Mouse (Mus musculus): ENCODE measurements around the gene Col18a1. TPM values are rescaled to one million over a fixed set of nuclear protein-coding genes. Genes with fewer than 3 reads are reported as not detected.

Col18a1 gene
- polyA plus RNA-seq, 1 experiment from 2014 or later: 104 TPM

DNA sequence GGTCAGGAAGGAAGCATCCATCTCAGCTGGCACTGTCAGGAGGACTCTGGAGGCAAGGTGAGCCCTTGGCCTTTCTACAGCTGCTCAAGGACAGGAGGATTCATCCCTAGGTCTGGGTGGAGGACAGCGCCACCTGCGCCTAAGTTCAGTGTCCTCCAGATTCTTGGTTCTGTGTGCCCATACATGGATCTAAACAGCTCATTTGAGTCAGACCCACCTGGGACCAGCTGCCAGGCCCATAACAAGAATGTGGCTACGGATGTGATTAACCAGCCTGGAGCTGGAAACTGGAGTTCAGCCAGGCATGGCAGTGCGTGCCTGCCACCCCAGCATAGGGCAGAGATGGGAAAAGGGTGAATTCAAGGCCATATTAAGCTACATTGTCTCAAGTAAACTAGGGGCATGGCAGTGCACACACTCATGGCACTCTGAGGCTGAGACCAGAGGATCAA is 14.8 kb downstream of the Col18a1 start:
- no peak overlapping the region for H3K4me2 ChIP-seq (ENCODE audit: low read depth, low read length)
- no peak overlapping the region for H3K27ac ChIP-seq (ENCODE audit: low read length)
- ATAC-seq (ENCODE audit: low read depth): no peak
- no peak overlapping the region for H3K4me3 ChIP-seq (ENCODE audit: low read depth, low read length)
- H3K9me3 ChIP-seq (replicated peaks; ENCODE audit: control insufficient read depth, low read length): no peaks in the 10 kb centered on the region
- WGBS (ENCODE audit: insufficient replicate concordance): 83% methylated on average over 4 of the region's 4 CpGs
- H3K9ac ChIP-seq (ENCODE audit: low read depth, low read length): no peak overlapping the region
- peaks cover 4% of the 10 kb centered on the region for H3K4me1 ChIP-seq (ENCODE audit: control insufficient read depth, low read depth, low read length)
- no peaks in the 10 kb centered on the region for H3K36me3 ChIP-seq (ENCODE audit: control insufficient read depth, insufficient read depth)
- H3K27me3 ChIP-seq (ENCODE audit: control insufficient read depth, insufficient read depth, low read depth, low read length): no peaks in the 10 kb centered on the region; the same call in 1 of the 2 replicates

DNA sequence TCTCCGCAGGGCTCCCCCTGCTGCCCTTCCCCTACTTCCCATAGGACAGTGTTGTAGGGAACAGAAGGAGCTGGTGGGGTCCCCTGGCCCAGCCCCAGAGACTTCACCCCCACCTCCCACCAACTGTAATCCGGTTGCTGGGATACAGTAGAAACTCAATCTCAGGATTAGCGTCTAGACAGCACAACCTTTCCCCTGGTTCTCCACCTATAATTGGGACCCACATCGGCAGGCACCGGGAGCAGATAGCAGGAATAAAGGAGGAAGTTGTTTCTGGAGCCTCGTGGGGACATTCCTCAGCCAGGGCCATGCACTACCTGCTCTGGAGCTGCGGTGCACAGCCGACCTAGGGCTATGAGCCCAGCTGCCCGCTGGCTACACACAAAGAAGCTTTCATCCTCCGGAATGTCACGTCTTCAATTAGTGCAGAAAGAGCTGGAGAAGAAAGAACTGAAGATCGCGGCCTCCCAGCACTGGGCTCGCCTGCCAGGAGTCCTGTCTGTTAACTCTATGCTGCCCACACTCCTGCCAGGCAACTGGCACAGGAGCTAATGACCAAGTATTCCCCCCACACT is 15.3 kb downstream of the Col18a1 start:
- Histone ChIP-seq H3K36me3 (ENCODE audit: control insufficient read depth, insufficient read depth) (no peaks in the 10 kb centered on the region), H3K4me3 (ENCODE audit: low read depth, low read length) (no peak overlapping the region), H3K4me2 (ENCODE audit: low read depth, low read length) (no peak overlapping the region), H3K9ac (ENCODE audit: low read depth, low read length) (no peak overlapping the region), H3K4me1 (ENCODE audit: control insufficient read depth, low read depth, low read length) (peaks cover 4% of the 10 kb centered on the region), H3K27ac (ENCODE audit: low read length) (no peak overlapping the region), H3K27me3 (ENCODE audit: control insufficient read depth, insufficient read depth, low read depth, low read length) (no peaks in the 10 kb centered on the region; the same call in 1 of the 2 replicates), H3K9me3 (replicated peaks; ENCODE audit: control insufficient read depth, low read length) (no peaks in the 10 kb centered on the region)
- 41% methylated on average over 14 of the region's 14 CpGs for WGBS (ENCODE audit: insufficient replicate concordance)
- no peak for ATAC-seq (ENCODE audit: low read depth)

DNA sequence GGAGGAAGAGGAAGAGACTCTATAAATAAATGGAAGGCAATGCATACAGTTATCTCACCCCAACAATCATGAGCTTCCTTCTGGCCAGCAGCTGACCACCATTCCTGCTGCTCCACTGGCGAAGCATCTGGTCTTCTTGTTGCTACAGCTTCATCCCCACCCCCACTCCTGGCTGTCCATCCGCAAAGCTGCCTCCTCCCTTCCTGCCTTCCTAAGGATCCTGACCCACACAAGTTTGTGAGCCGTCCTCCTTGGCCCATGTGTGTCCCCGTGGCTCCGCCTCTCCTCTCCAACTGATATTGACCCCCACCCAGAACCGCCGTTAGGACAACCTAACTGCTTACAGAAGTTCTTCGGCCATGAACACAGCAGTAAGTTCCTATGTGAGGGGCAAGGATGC is 16.3 kb downstream of the Col18a1 start:
- Histone ChIP-seq H3K36me3 (ENCODE audit: control insufficient read depth, insufficient read depth) (no peaks in the 10 kb centered on the region), H3K9ac (ENCODE audit: low read depth, low read length) (no peak overlapping the region), H3K4me2 (ENCODE audit: low read depth, low read length) (no peak overlapping the region), H3K4me1 (ENCODE audit: control insufficient read depth, low read depth, low read length) (peaks cover 4% of the 10 kb centered on the region), H3K27me3 (ENCODE audit: control insufficient read depth, insufficient read depth, low read depth, low read length) (no peaks in the 10 kb centered on the region; the same call in 1 of the 2 replicates), H3K27ac (ENCODE audit: low read length) (no peak overlapping the region), H3K9me3 (replicated peaks; ENCODE audit: control insufficient read depth, low read length) (no peaks in the 10 kb centered on the region), H3K4me3 (ENCODE audit: low read depth, low read length) (no peak overlapping the region)
- no peak for ATAC-seq (ENCODE audit: low read depth)
- WGBS (ENCODE audit: insufficient replicate concordance): 38% methylated on average over 8 of the region's 8 CpGs

DNA sequence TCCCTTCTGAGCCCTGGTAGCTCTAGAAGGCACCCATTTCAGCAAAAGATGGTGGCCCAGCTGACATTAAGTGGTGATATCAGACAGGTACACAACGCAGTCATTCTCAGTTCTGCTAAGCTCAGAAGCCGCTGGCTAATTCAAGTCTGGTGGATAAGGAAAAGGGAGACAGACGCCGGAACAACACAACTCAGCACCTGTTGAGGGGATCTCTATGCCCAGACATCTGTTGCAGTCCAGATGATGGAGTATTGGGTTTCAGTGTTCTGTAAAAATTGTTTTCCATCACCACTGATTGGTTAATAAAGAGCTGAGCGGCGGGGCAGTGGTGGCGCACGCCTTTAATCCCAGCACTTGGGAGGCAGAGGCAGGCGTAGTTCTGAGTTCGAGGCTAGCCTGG is 18.8 kb downstream of the Col18a1 start:
- no peak overlapping the region for H3K4me3 ChIP-seq (ENCODE audit: low read depth, low read length)
- no peak overlapping the region for H3K27ac ChIP-seq (ENCODE audit: low read length)
- H3K9me3 ChIP-seq (replicated peaks; ENCODE audit: control insufficient read depth, low read length): no peaks in the 10 kb centered on the region
- no peak for ATAC-seq (ENCODE audit: low read depth)
- no peaks in the 10 kb centered on the region; the same call in 1 of the 2 replicates for H3K27me3 ChIP-seq (ENCODE audit: control insufficient read depth, insufficient read depth, low read depth, low read length)
- no peak overlapping the region for H3K9ac ChIP-seq (ENCODE audit: low read depth, low read length)
- peaks cover 4% of the 10 kb centered on the region for H3K4me1 ChIP-seq (ENCODE audit: control insufficient read depth, low read depth, low read length)
- H3K36me3 ChIP-seq (ENCODE audit: control insufficient read depth, insufficient read depth): no peaks in the 10 kb centered on the region
- no peak overlapping the region for H3K4me2 ChIP-seq (ENCODE audit: low read depth, low read length)
- WGBS (ENCODE audit: insufficient replicate concordance): 81% methylated on average over 10 of the region's 10 CpGs

DNA sequence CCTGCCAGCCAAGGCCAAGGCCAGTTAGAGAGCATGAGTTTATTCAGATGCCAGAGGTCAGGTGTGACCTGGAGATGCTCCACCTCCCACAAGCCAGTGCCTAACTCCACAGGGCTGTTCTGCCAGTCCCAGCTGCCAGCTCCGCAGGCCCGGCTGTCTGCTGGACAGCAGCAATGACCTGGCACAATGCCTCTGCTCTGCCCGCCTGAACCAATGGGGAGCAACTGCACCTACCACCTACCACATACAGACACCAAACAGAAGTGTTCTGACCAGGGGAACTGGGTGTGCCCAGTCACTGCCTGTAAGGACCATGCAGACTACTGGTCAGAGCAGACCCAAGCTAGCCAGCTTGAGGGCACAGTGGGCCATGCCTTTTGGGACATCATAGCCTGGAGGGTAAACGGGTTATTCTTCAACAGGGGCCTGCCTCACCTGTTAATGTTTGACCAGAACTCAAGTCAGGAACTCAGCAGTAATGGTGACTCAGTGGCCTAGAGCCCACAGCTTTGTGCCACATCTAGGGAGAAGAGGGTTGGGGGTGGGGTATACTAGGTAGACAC is 19.4 kb downstream of the Col18a1 start:
- Histone ChIP-seq H3K36me3 (ENCODE audit: control insufficient read depth, insufficient read depth) (no peaks in the 10 kb centered on the region), H3K27me3 (ENCODE audit: control insufficient read depth, insufficient read depth, low read depth, low read length) (no peaks in the 10 kb centered on the region; the same call in 1 of the 2 replicates), H3K27ac (ENCODE audit: low read length) (no peak overlapping the region), H3K4me1 (ENCODE audit: control insufficient read depth, low read depth, low read length) (peaks cover 4% of the 10 kb centered on the region), H3K4me2 (ENCODE audit: low read depth, low read length) (no peak overlapping the region), H3K9me3 (replicated peaks; ENCODE audit: control insufficient read depth, low read length) (no peaks in the 10 kb centered on the region), H3K4me3 (ENCODE audit: low read depth, low read length) (no peak overlapping the region), H3K9ac (ENCODE audit: low read depth, low read length) (no peak overlapping the region)
- ATAC-seq (ENCODE audit: low read depth): peak; percentile 59
- 65% methylated on average over 4 of the region's 4 CpGs for WGBS (ENCODE audit: insufficient replicate concordance)

DNA sequence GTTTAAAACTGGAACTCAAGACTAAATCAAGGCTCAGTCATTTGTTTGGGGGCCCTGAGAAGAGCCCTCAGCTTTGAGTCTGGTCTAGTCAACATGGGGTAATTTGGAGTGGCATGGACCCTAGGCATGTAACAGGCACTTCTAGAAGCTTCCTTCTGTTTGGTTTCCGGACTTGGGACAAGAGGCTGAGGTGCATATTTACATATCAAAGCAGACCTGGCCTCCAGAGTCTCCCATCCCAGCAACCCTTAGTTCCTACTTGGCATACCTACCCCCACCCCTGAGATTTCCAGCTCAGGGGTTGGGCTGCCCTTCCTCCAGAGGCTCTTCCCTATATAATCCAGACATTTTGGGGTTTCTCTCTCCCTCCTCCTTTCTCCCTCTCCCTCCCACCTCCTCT is 20.4 kb downstream of the Col18a1 start:
- no peak overlapping the region for H3K27ac ChIP-seq (ENCODE audit: low read length)

DNA sequence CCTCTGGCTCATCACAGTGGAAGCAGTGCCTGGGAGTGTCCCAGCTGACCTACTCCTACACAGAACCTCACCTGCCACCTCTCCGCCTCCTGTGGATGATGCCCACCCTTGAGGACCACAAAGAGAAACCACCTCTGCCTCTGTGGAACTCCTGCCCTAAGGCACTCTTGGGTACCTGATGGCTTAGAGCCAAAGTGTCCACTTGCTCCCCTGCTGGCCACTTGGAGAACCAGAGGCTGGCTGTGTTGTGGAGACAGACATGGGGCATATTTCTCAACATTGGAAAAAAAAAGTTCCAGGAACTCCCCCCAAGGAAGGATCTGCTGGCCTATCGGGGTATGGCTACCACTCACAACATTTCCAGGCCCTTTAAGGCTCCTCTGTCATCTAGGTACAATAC is 22.0 kb downstream of the Col18a1 start:
- no peak overlapping the region for H3K4me3 ChIP-seq (ENCODE audit: low read depth, low read length)
- no peak for ATAC-seq (ENCODE audit: low read depth)
- H3K27me3 ChIP-seq (ENCODE audit: control insufficient read depth, insufficient read depth, low read depth, low read length): no peaks in the 10 kb centered on the region
- H3K27ac ChIP-seq (ENCODE audit: low read length): no peak overlapping the region
- H3K9me3 ChIP-seq (replicated peaks; ENCODE audit: control insufficient read depth, low read length): no peaks in the 10 kb centered on the region
- H3K36me3 ChIP-seq (ENCODE audit: control insufficient read depth, insufficient read depth): no peaks in the 10 kb centered on the region
- no peak overlapping the region for H3K4me2 ChIP-seq (ENCODE audit: low read depth, low read length)
- H3K9ac ChIP-seq (ENCODE audit: low read depth, low read length): no peak overlapping the region
- WGBS (ENCODE audit: insufficient replicate concordance): 67% methylated on average over 2 of the region's 2 CpGs
- H3K4me1 ChIP-seq (ENCODE audit: control insufficient read depth, low read depth, low read length): no peaks in the 10 kb centered on the region; the same call in none of the 2 replicates

More for the DNA sequence above, 20.4 kb downstream of the Col18a1 start:
- H3K4me3 ChIP-seq (ENCODE audit: low read depth, low read length): no peak overlapping the region
- H3K4me2 ChIP-seq (ENCODE audit: low read depth, low read length): no peak overlapping the region
- WGBS (ENCODE audit: insufficient replicate concordance): 37% methylated on average over 1 of the region's 1 CpGs
- ATAC-seq (ENCODE audit: low read depth): no peak
- no peaks in the 10 kb centered on the region for H3K9me3 ChIP-seq (replicated peaks; ENCODE audit: control insufficient read depth, low read length)
- no peaks in the 10 kb centered on the region for H3K36me3 ChIP-seq (ENCODE audit: control insufficient read depth, insufficient read depth)
- H3K27me3 ChIP-seq (ENCODE audit: control insufficient read depth, insufficient read depth, low read depth, low read length): no peaks in the 10 kb centered on the region; the same call in 1 of the 2 replicates
- H3K9ac ChIP-seq (ENCODE audit: low read depth, low read length): no peak overlapping the region
- peaks cover 4% of the 10 kb centered on the region for H3K4me1 ChIP-seq (ENCODE audit: control insufficient read depth, low read depth, low read length)

DNA sequence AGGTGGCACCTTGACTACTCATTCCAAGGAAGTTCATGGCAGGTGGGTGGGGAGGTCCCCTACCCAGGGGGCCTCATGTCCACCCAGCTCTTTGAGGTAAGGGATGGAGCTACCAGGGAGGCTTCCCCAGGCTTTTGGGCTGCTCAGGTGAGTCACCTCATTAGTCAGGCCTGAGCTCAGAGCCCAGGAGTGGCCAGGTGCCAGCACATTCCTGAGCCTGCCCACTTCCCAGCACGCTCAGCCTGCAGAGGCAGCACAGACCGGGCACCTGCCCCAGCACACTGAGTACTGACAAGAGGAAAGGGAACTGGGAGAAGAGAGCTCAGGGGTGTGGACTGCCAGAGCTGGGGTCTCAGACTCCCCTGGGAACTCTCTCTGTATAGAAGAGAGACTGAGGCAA is 24.0 kb downstream of the Col18a1 start:
- peaks cover 3% of the 10 kb centered on the region for H3K4me1 ChIP-seq (ENCODE audit: control insufficient read depth, low read depth, low read length)
- H3K36me3 ChIP-seq (ENCODE audit: control insufficient read depth, insufficient read depth): no peaks in the 10 kb centered on the region
- H3K27ac ChIP-seq (ENCODE audit: low read length): no peak overlapping the region
- H3K27me3 ChIP-seq (ENCODE audit: control insufficient read depth, insufficient read depth, low read depth, low read length): no peaks in the 10 kb centered on the region
- 68% methylated on average over 2 of the region's 2 CpGs for WGBS (ENCODE audit: insufficient replicate concordance)
- no peaks in the 10 kb centered on the region for H3K9me3 ChIP-seq (replicated peaks; ENCODE audit: control insufficient read depth, low read length)
- no peak overlapping the region for H3K9ac ChIP-seq (ENCODE audit: low read depth, low read length)
- ATAC-seq (ENCODE audit: low read depth): no peak
- H3K4me2 ChIP-seq (ENCODE audit: low read depth, low read length): no peak overlapping the region
- no peak overlapping the region for H3K4me3 ChIP-seq (ENCODE audit: low read depth, low read length)

DNA sequence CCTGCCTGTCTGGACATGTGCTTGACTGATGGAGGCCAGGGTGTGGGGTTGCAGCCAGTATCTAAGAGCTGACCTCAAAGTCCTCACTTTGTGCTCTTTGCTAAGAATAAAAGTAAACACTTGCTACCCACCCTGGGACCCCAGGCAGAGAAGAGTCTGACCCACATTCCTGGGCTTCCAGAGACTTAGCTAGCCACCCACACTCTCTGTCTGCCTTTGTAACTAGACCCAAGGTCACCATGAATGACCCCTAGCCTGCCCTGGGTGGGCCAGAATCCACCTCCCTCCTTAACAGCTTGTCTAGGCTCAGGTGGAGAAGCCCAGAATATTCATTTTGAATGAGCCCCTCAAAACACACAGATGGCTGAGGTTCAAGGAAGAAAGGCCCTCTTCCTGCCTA is 28.0 kb downstream of the Col18a1 start:
- no peaks in the 10 kb centered on the region for H3K27me3 ChIP-seq (ENCODE audit: control insufficient read depth, insufficient read depth, low read depth, low read length)
- H3K4me1 ChIP-seq (ENCODE audit: control insufficient read depth, low read depth, low read length): peaks cover 37% of the 10 kb centered on the region
- H3K9me3 ChIP-seq (replicated peaks; ENCODE audit: control insufficient read depth, low read length): no peaks in the 10 kb centered on the region
- H3K4me2 ChIP-seq (ENCODE audit: low read depth, low read length): no peak overlapping the region
- no peak for ATAC-seq (ENCODE audit: low read depth)
- no peaks in the 10 kb centered on the region for H3K36me3 ChIP-seq (ENCODE audit: control insufficient read depth, insufficient read depth)
- H3K27ac ChIP-seq (ENCODE audit: low read length): no peak overlapping the region
- H3K9ac ChIP-seq (ENCODE audit: low read depth, low read length): no peak overlapping the region
- H3K4me3 ChIP-seq (ENCODE audit: low read depth, low read length): no peak overlapping the region
